Mouse (Mus musculus) MEL (cell line): Measurements from ENCODE around the gene Gtf3c4. TPM values are rescaled to one million over a fixed set of nuclear protein-coding genes. Genes with fewer than 3 reads are reported as not detected.

ENCODE experiments used
- DNase-seq: peaks from one replicate; pipeline ENCODE4 v3.0.0; 2011; ENCODE audit warnings: low read depth, low spot score
- H3K27ac ChIP-seq: 2 replicates; pipeline ENCODE4 v1.5.1; 2012; ENCODE audit warnings: low read depth, mild to moderate bottlenecking, control low read depth, low read length, moderate library complexity; ENCODE audit not compliant: control insufficient read depth
- H3K27me3 ChIP-seq, 2 experiments: fragments of 150-350 bp in 1 of 2; sonication (generic) in 1 of 2; 2 replicates each; pipeline ENCODE4 v1.6.1; 2012; ENCODE audit warnings: low read length in 2 of 2, mild to moderate bottlenecking in 2 of 2, improper control_type of control experiment in 1 of 2, moderate library complexity in 1 of 2; ENCODE audit not compliant: insufficient read depth in 2 of 2, control insufficient read depth in 1 of 2
- H3K36me3 ChIP-seq, 2 experiments: 2 replicates each; pipeline ENCODE4 v1.6.1; 2012 to 2014; ENCODE audit warnings: low read length in 2 of 2, improper control_type of control experiment in 1 of 2, inconsistent platforms in 1 of 2, mild to moderate bottlenecking in 1 of 2; ENCODE audit not compliant: insufficient read depth in 2 of 2, control insufficient read depth in 1 of 2
- H3K4me1 ChIP-seq, 2 experiments: fragments of 150-350 bp in 1 of 2; sonication (generic) in 1 of 2; 2 replicates each; pipeline ENCODE4 v1.6.1; 2012; ENCODE audit warnings: low read length in 2 of 2, improper control_type of control experiment in 1 of 2, mild to moderate bottlenecking in 1 of 2; ENCODE audit not compliant: insufficient read depth in 2 of 2, control insufficient read depth in 1 of 2
- H3K4me3 ChIP-seq, 2 experiments: fragments of 150-350 bp in 1 of 2; sonication (generic) in 1 of 2; 2 replicates each; pipeline ENCODE4 v1.5.1; 2012; ENCODE audit warnings: low read depth in 2 of 2, low read length in 2 of 2, mild to moderate bottlenecking in 2 of 2, moderate library complexity in 2 of 2, control low read depth in 1 of 2, improper control_type of control experiment in 1 of 2; ENCODE audit not compliant: control insufficient read depth in 1 of 2, insufficient read depth in 1 of 2
- H3K79me2 ChIP-seq: 2 replicates; pipeline ENCODE4 v1.6.1; 2012; ENCODE audit warnings: mild to moderate bottlenecking, low read length, moderate library complexity; ENCODE audit not compliant: control insufficient read depth, poor library complexity, insufficient read depth
- H3K9ac ChIP-seq: 2 replicates; pipeline ENCODE4 v1.6.1; 2012; ENCODE audit warnings: low read depth, mild to moderate bottlenecking, control low read depth, low read length, moderate library complexity; ENCODE audit not compliant: control insufficient read depth, poor library complexity, severe bottlenecking
- H3K9me3 ChIP-seq: fragments of 150-350 bp; sonication (generic); replicated peaks from 2 replicates; pipeline ENCODE4 v1.6.1; 2012; ENCODE audit warnings: mild to moderate bottlenecking, low read length, improper control_type of control experiment, moderate library complexity; ENCODE audit not compliant: insufficient read depth
- BHLHE40 ChIP-seq: IDR thresholded peaks from 2 replicates; pipeline ENCODE4 v1.6.1; 2012; ENCODE audit warnings: low read depth, mild to moderate bottlenecking, inconsistent platforms, low read length, improper control_type of control experiment, borderline replicate concordance
- CHD2 ChIP-seq: IDR thresholded peaks from 2 replicates; pipeline ENCODE4 v1.6.1; 2011; ENCODE audit warnings: low read length, improper control_type of control experiment
- E2F4 ChIP-seq: IDR thresholded peaks from 2 replicates; pipeline ENCODE4 v1.6.1; 2011; ENCODE audit warnings: low read depth, low read length, improper control_type of control experiment, borderline replicate concordance
- ELF1 ChIP-seq: IDR thresholded peaks from 2 replicates; pipeline ENCODE4 v1.6.1; 2014; ENCODE audit warnings: low read depth, mild to moderate bottlenecking, inconsistent platforms, low read length, improper control_type of control experiment, moderate library complexity
- ETS1 ChIP-seq: IDR thresholded peaks from 2 replicates; pipeline ENCODE4 v1.6.1; 2012; ENCODE audit warnings: low read depth, mild to moderate bottlenecking, inconsistent platforms, low read length, improper control_type of control experiment, moderate library complexity
- GABPA ChIP-seq: IDR thresholded peaks from 2 replicates; pipeline ENCODE4 v1.6.1; 2012; ENCODE audit warnings: low read depth, mild to moderate bottlenecking, inconsistent platforms, low read length, improper control_type of control experiment, moderate library complexity
- GATA1 ChIP-seq: IDR thresholded peaks from 2 replicates; pipeline ENCODE4 v1.6.1; 2011; ENCODE audit warnings: low read depth, low read length, improper control_type of control experiment
- HCFC1 ChIP-seq: IDR thresholded peaks from 2 replicates; pipeline ENCODE4 v1.6.1; 2012; ENCODE audit warnings: low read depth, mild to moderate bottlenecking, inconsistent platforms, low read length, improper control_type of control experiment, moderate library complexity
- JUND ChIP-seq: IDR thresholded peaks from 2 replicates; pipeline ENCODE4 v1.6.1; 2011; ENCODE audit warnings: low read depth, mild to moderate bottlenecking, improper control_type of control experiment, low read length
- MAZ ChIP-seq: IDR thresholded peaks from 2 replicates; pipeline ENCODE4 v1.6.1; 2012; ENCODE audit warnings: low read depth, mild to moderate bottlenecking, inconsistent platforms, low read length, improper control_type of control experiment
- MXI1 ChIP-seq: IDR thresholded peaks from 2 replicates; pipeline ENCODE4 v1.6.1; 2011; ENCODE audit warnings: mild to moderate bottlenecking, low read depth, low read length, improper control_type of control experiment
- MYB ChIP-seq: IDR thresholded peaks from 2 replicates; pipeline ENCODE4 v1.6.1; 2011; ENCODE audit warnings: mild to moderate bottlenecking, low read depth, low read length, improper control_type of control experiment
- MYC ChIP-seq: IDR thresholded peaks from 2 replicates; pipeline ENCODE4 v1.6.1; 2011; ENCODE audit warnings: low read depth, mild to moderate bottlenecking, low read length, improper control_type of control experiment, moderate library complexity
- NELFE ChIP-seq: IDR thresholded peaks from 2 replicates; pipeline ENCODE4 v1.6.1; 2011; ENCODE audit warnings: low read depth, low read length, improper control_type of control experiment
- NRF1 ChIP-seq: IDR thresholded peaks from 2 replicates; pipeline ENCODE4 v1.6.1; 2014; ENCODE audit warnings: low read depth, mild to moderate bottlenecking, inconsistent platforms, low read length, improper control_type of control experiment, moderate library complexity; ENCODE audit not compliant: poor library complexity, insufficient read depth, severe bottlenecking
- POLR2AphosphoS2 ChIP-seq: IDR thresholded peaks from 2 replicates; pipeline ENCODE4 v1.6.1; 2011; ENCODE audit warnings: low read length, improper control_type of control experiment
- TAL1 ChIP-seq: IDR thresholded peaks from 2 replicates; pipeline ENCODE4 v1.6.1; 2012; ENCODE audit warnings: mild to moderate bottlenecking, inconsistent platforms, low read length, moderate library complexity, mixed read lengths
- TBP ChIP-seq: IDR thresholded peaks from 2 replicates; pipeline ENCODE4 v1.8.0; 2011; ENCODE audit warnings: low read depth, low read length, improper control_type of control experiment
- TCF12 ChIP-seq: IDR thresholded peaks from 2 replicates; pipeline ENCODE4 v1.6.1; 2014; ENCODE audit warnings: low read depth, mild to moderate bottlenecking, inconsistent platforms, low read length, improper control_type of control experiment, moderate library complexity
- UBTF ChIP-seq: IDR thresholded peaks from 2 replicates; pipeline ENCODE4 v1.6.1; 2012; ENCODE audit warnings: low read depth, mild to moderate bottlenecking, inconsistent platforms, low read length, improper control_type of control experiment, moderate library complexity, borderline replicate concordance; ENCODE audit not compliant: insufficient read depth
- USF1 ChIP-seq: IDR thresholded peaks from 2 replicates; pipeline ENCODE4 v1.6.1; 2014; ENCODE audit warnings: low read depth, mild to moderate bottlenecking, inconsistent platforms, low read length, improper control_type of control experiment, moderate library complexity
- USF2 ChIP-seq, 2 experiments: IDR thresholded peaks; 2 replicates each; pipeline ENCODE4 v1.6.1; 2011 to 2012; ENCODE audit warnings: improper control_type of control experiment in 2 of 2, low read length in 2 of 2, borderline replicate concordance in 1 of 2, inconsistent platforms in 1 of 2, low read depth in 1 of 2, mild to moderate bottlenecking in 1 of 2; ENCODE audit not compliant: insufficient read depth in 1 of 2
- ZKSCAN1 ChIP-seq: IDR thresholded peaks from 2 replicates; pipeline ENCODE4 v1.6.1; 2012; ENCODE audit warnings: low read depth, mild to moderate bottlenecking, inconsistent platforms, low read length, improper control_type of control experiment, moderate library complexity
- ZMIZ1 ChIP-seq: IDR thresholded peaks from 2 replicates; pipeline ENCODE4 v1.6.1; 2012; ENCODE audit warnings: low read depth, mild to moderate bottlenecking, inconsistent platforms, low read length, improper control_type of control experiment, moderate library complexity
- ZNF384 ChIP-seq: IDR thresholded peaks from 2 replicates; pipeline ENCODE4 v1.6.1; 2012; ENCODE audit warnings: low read depth, mild to moderate bottlenecking, inconsistent platforms, low read length, improper control_type of control experiment
- polyA plus RNA-seq, 2 experiments: library from polyadenylated mRNA; stranded (reverse) in 1 of 2; unstranded in 1 of 2; fragments of >175 nt in 1 of 2; fragments of >200 nt in 1 of 2; gene quantifications; 2 replicates each; pipeline versions ENCODE4 v1.2.1 to v1.2.4; 2012; ENCODE audit warnings: low replicate concordance in 2 of 2, low read depth in 1 of 2; ENCODE audit not compliant: insufficient read length in 2 of 2, insufficient read depth in 1 of 2, missing spikeins in 1 of 2
- total RNA-seq: library from RNA; depleted of rRNA; stranded (reverse); fragments of 300-350 nt; gene quantifications from 2 replicates; pipeline ENCODE4 v1.2.3, GENCODE M21; 2012

The Gtf3c4 gene
- total and polyA plus RNA-seq, 3 experiments = 28.3 to 37.4 TPM; not detected in 1

GRCm38 (mm10) chr2:28859303-28859702, 19.1 kb upstream of the Gtf3c4 start:
- Histone ChIP-seq H3K4me3 (no peak overlapping the region), H3K27me3 (no peaks in the 10 kb centered on the region), H3K9me3 (no peaks in the 10 kb centered on the region), H3K79me2 (no peaks in the 10 kb centered on the region), H3K9ac (no peak overlapping the region), H3K36me3 (peaks cover 2 to 17% of the 10 kb centered on the region in 2 experiments; a peak in 3 of 4 replicates), H3K27ac (no peak overlapping the region), H3K4me1 (no peaks in the 10 kb centered on the region; a peak in 1 of 4 replicates)
- DNase-seq = peak; percentile 39
- TF ChIP-seq MXI1 (peak; percentile 55; the same call in 1 of the 2 replicates), USF1 (no peak), ETS1 (peak; percentile 67), TCF12 (peak; percentile 34; the same call in 1 of the 2 replicates), GATA1 (peak; percentile 47; the same call in 1 of the 2 replicates), MYC (no peak), NELFE (no peak), UBTF (no peak), POLR2AphosphoS2 (no peak), ELF1 (no peak)

- Histone ChIP-seq H3K9ac (no peak overlapping the region), H3K4me3 (no peak overlapping the region), H3K79me2 (peaks cover 3% of the 10 kb centered on the region; the same call in 1 of the 2 replicates), H3K4me1 (no peaks in the 10 kb centered on the region; a peak in 1 of 4 replicates), H3K9me3 (no peaks in the 10 kb centered on the region), H3K27me3 (no peaks in the 10 kb centered on the region), H3K27ac (no peak overlapping the region), H3K36me3 (peaks cover 2 to 12% of the 10 kb centered on the region in 2 experiments; a peak in 3 of 4 replicates)
- no peak for DNase-seq
- TF ChIP-seq CHD2 (no peak), NRF1 (no peak), ZNF384 (no peak), HCFC1 (no peak), MAZ (no peak), TBP (no peak), E2F4 (no peak), ETS1 (no peak), POLR2AphosphoS2 (no peak), TAL1 (no peak), ZKSCAN1 (no peak), GABPA (no peak), JUND (no peak), TCF12 (no peak), ZMIZ1 (no peak), MYB (no peak), USF2 (IDR thresholded peaks at IDR 0.05; ENCODE audit: borderline replicate concordance in 1 of 2, insufficient read depth in 1 of 2, low read depth in 1 of 2, low read length in 2 of 2) (no peak), UBTF (no peak), BHLHE40 (no peak)
These were observed 15.6 kb upstream of the Gtf3c4 start for GRCm38 (mm10) chr2:28855773-28856172.
